ENCODE assay signal across 9 mouse cellular contexts in the genomic region with DNA sequence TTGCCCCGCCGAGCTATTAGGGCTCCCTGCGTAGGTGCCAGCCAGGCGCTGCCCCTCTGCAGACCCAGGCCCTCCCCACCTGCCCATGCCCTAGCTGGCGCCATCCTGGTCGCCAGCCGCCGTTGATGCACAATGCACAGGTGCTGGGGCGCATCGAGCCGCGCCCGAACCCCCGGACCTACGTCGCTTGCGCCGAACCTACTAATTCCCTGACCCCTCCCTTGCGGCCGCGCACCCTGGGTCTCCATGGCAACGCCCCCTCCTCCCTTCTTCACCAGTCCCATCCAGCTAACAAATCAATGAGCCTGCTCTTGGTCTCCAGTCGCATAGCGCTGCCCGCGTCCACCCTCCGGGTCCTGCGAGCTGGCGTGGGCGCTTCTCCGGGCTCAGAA. TPM values are rescaled to one million over a fixed set of nuclear protein-coding genes. Genes with fewer than 3 reads are reported as not detected.
DNase-seq lines count a peak whose midpoint lies in the region; ATAC-seq lines count a peak whose summit lies in the region.
"Had no signal": no experiment of that assay in that cellular context is flagged by ENCODE, and none has a peak within 500 bp of the region (broad histone marks: within the 10 kb centered on the region; RNA-seq: fewer than 3 reads in every experiment).

No protein-coding gene starts in this region.

- peak overlapping the region; percentile 55 for H3K9ac ChIP-seq in lung, embryonic 15.5 days
- H3K9ac ChIP-seq in hindbrain, embryonic 12.5 days, result peak overlapping the region; percentile 82

- DNase-seq in cerebellum, postnatal 10 days, result peak; percentile 89
- DNase-seq in cerebellum, postnatal 4 days (ENCODE audit: low spot score in 2 of 2), result no peak
- DNase-seq in lung, postnatal 25 days (ENCODE audit: low spot score), result no peak
- DNase-seq in spleen, postnatal 14 days (ENCODE audit: low spot score in 2 of 2), result no peak
- DNase-seq in spleen, adult 12 weeks (ENCODE audit: low spot score), result no peak

- no peak; the same call in 1 of the 2 replicates for ATAC-seq in lung, embryonic 15.5 days (ENCODE audit: borderline replicate concordance, extremely low read depth, low FRiP score, low TSS enrichment)
- ATAC-seq in hindbrain, embryonic 12.5 days (ENCODE audit: low FRiP score), result peak; percentile 65
- peak; percentile 1; the same call in 1 of the 2 replicates for ATAC-seq in megakaryocyte progenitor cell, adult 5-6 weeks (replicated peaks; ENCODE audit: poor library complexity)

- no peak overlapping the region for H3K27ac ChIP-seq in lung, embryonic 15.5 days
- peak overlapping the region; percentile 91 for H3K27ac ChIP-seq in hindbrain, embryonic 12.5 days

- peak overlapping the region; percentile 99 for H3K4me2 ChIP-seq in lung, embryonic 15.5 days
- H3K4me2 ChIP-seq in hindbrain, embryonic 12.5 days (replicated peaks), result peak overlapping the region; percentile 95

- peaks cover 65% of the 10 kb centered on the region for H3K4me1 ChIP-seq in lung, embryonic 15.5 days
- H3K4me1 ChIP-seq in hindbrain, embryonic 12.5 days, result peaks cover 68% of the 10 kb centered on the region

- peaks cover 9% of the 10 kb centered on the region for H3K36me3 ChIP-seq in lung, embryonic 15.5 days
- H3K36me3 ChIP-seq in hindbrain, embryonic 12.5 days, result peaks cover 8% of the 10 kb centered on the region; the same call in 1 of the 2 replicates

- H3K9me3 ChIP-seq in lung, embryonic 15.5 days, result no peaks in the 10 kb centered on the region
- no peaks in the 10 kb centered on the region for H3K9me3 ChIP-seq in hindbrain, embryonic 12.5 days (replicated peaks)

- under 1% methylated on average over 31 of the region's 31 CpGs for WGBS in lung, embryonic 15.5 days
- WGBS in hindbrain, embryonic 12.5 days, result under 1% methylated on average over 31 of the region's 31 CpGs

- H3K27me3 ChIP-seq in lung, embryonic 15.5 days, result peaks cover 82% of the 10 kb centered on the region
- H3K27me3 ChIP-seq in hindbrain, embryonic 12.5 days, result peaks cover 81% of the 10 kb centered on the region

- H3K4me3 ChIP-seq in lung, embryonic 15.5 days, result peak overlapping the region; percentile 81
- H3K4me3 ChIP-seq in hindbrain, embryonic 12.5 days, result peak overlapping the region; percentile 56

RNA-seq across cellular contexts. Expression of a gene that starts 0.6 kb away (rescaled TPM):
- 9.4 and 11.3 TPM in 2 replicates for polyA plus RNA-seq in lung, embryonic 15.5 days (2015; fragmentation: Nextera tagmentation; extraction: Ambion mirVana)
- 9.9 and 11.6 TPM in 2 replicates for polyA plus RNA-seq in hindbrain, embryonic 12.5 days (2016; fragmentation: Nextera tagmentation; extraction: Ambion mirVana)
- 1.9 and 2.1 TPM in 2 replicates for total RNA-seq in megakaryocyte progenitor cell, adult 5-6 weeks (2015)
- total RNA-seq in megakaryocyte progenitor cell, adult 5-6 weeks (2017), result 2.7 and 3.6 TPM in 2 replicates

RNA-seq across cellular contexts. Expression of a gene that starts 18.6 kb away (rescaled TPM):
- 36.7 and 38.3 TPM in 2 replicates for polyA plus RNA-seq in lung, embryonic 15.5 days (2015; fragmentation: Nextera tagmentation; extraction: Ambion mirVana)
- 60.5 and 62.5 TPM in 2 replicates for polyA plus RNA-seq in hindbrain, embryonic 12.5 days (2016; fragmentation: Nextera tagmentation; extraction: Ambion mirVana)
- total RNA-seq in megakaryocyte progenitor cell, adult 5-6 weeks (2015), result 1.8 and 2.8 TPM in 2 replicates
- total RNA-seq in megakaryocyte progenitor cell, adult 5-6 weeks (2017), result 3.0 and 3.2 TPM in 2 replicates

RNA-seq across cellular contexts. Expression of a gene that starts 44.7 kb away (rescaled TPM):
- polyA plus RNA-seq in lung, embryonic 15.5 days (2015; fragmentation: Nextera tagmentation; extraction: Ambion mirVana), result 13.3 and 14.1 TPM in 2 replicates
- polyA plus RNA-seq in hindbrain, embryonic 12.5 days (2016; fragmentation: Nextera tagmentation; extraction: Ambion mirVana), result 13.2 and 15.0 TPM in 2 replicates
- 19.9 and 21.5 TPM in 2 replicates for total RNA-seq in megakaryocyte progenitor cell, adult 5-6 weeks (2015)
- total RNA-seq in megakaryocyte progenitor cell, adult 5-6 weeks (2017), result 24.8 and 25.4 TPM in 2 replicates

RNA-seq across cellular contexts. Expression of a gene that starts 53.3 kb away (rescaled TPM):
- not detected in 2 replicates for polyA plus RNA-seq in lung, embryonic 15.5 days (2015; fragmentation: Nextera tagmentation; extraction: Ambion mirVana)
- polyA plus RNA-seq in hindbrain, embryonic 12.5 days (2016; fragmentation: Nextera tagmentation; extraction: Ambion mirVana), result not detected in 2 replicates
- not detected in 2 replicates for total RNA-seq in megakaryocyte progenitor cell, adult 5-6 weeks (2015)
- total RNA-seq in megakaryocyte progenitor cell, adult 5-6 weeks (2017), result not detected in 2 replicates
- total RNA-seq: layer of hippocampus, postnatal 14 days had no signal

Comparison
In these comparisons a context has a peak if more than half of its experiments do, and no peak if none do; other contexts are left out.
1. DNase-seq: peak in cerebellum, postnatal 10 days (2 of 2); none in cerebellum, postnatal 4 days (0 of 2), lung, postnatal 25 days (single experiment), spleen, postnatal 14 days (0 of 2) and spleen, adult 12 weeks (single experiment).